Mouse (Mus musculus): ENCODE measurements around the gene Tjp3. TPM values are rescaled to one million over a fixed set of nuclear protein-coding genes. Genes with fewer than 3 reads are reported as not detected.

Gene Tjp3
- polyA plus RNA-seq, 1 experiment from 2014 or later = 47.0 TPM

DNA sequence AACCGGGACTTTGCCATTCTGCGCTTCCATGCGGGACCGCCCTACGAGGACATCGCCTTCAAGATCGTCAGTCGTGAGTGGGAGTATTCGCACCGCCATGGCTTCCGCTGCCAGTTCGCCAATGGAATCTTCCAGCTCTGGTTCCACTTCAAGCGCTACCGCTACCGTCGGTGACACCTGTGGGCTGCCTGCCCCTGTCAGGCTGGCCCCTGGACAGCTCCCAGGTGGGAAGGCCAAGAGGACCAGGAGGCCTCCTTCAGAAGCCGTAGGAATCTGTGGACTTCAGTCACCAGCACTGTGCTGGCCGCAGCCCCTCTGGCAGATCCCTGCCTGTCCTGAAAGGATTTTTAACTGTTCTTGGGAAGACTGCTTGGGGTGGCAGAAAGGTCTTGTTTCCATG is 34.4 kb upstream of the Tjp3 start:
- peaks cover 51% of the 10 kb centered on the region for H3K36me3 ChIP-seq
- no peak for ATAC-seq
- H3K4me1 ChIP-seq (replicated peaks) = peaks cover 44% of the 10 kb centered on the region
- 93% methylated on average over 18 of the region's 18 CpGs for WGBS
- H3K27me3 ChIP-seq (replicated peaks) = no peaks in the 10 kb centered on the region
- H3K27ac ChIP-seq = no peak overlapping the region
- H3K9me3 ChIP-seq = no peaks in the 10 kb centered on the region
- no peak overlapping the region for H3K9ac ChIP-seq
- H3K4me2 ChIP-seq (replicated peaks) = no peak overlapping the region
- no peak overlapping the region for H3K4me3 ChIP-seq (replicated peaks)

DNA sequence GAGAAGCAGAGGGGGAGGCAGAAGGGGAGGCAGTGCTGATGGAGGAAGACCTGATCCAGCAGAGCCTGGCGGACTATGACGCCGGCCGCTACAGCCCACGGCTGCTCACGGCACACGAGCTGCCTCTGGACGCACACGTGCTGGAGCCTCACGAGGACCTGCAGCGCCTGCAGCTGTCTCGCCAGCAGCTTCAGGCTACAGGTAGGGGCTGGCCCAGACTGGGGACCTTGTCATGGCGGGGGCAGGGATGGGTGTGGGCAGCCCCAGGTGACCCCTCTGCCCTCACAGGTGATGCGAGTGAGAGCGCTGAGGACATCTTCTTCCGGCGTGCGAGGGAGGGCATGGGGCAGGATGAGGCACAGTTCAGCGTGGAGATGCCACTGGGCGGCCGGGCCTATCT is 33.8 kb upstream of the Tjp3 start:
- Histone ChIP-seq H3K4me1 (replicated peaks) (peaks cover 39% of the 10 kb centered on the region), H3K27ac (no peak overlapping the region), H3K27me3 (replicated peaks) (no peaks in the 10 kb centered on the region), H3K36me3 (peaks cover 51% of the 10 kb centered on the region), H3K4me2 (replicated peaks) (no peak overlapping the region), H3K9ac (no peak overlapping the region), H3K4me3 (replicated peaks) (no peak overlapping the region), H3K9me3 (no peaks in the 10 kb centered on the region)
- WGBS = 95% methylated on average over 21 of the region's 21 CpGs
- ATAC-seq = no peak

DNA sequence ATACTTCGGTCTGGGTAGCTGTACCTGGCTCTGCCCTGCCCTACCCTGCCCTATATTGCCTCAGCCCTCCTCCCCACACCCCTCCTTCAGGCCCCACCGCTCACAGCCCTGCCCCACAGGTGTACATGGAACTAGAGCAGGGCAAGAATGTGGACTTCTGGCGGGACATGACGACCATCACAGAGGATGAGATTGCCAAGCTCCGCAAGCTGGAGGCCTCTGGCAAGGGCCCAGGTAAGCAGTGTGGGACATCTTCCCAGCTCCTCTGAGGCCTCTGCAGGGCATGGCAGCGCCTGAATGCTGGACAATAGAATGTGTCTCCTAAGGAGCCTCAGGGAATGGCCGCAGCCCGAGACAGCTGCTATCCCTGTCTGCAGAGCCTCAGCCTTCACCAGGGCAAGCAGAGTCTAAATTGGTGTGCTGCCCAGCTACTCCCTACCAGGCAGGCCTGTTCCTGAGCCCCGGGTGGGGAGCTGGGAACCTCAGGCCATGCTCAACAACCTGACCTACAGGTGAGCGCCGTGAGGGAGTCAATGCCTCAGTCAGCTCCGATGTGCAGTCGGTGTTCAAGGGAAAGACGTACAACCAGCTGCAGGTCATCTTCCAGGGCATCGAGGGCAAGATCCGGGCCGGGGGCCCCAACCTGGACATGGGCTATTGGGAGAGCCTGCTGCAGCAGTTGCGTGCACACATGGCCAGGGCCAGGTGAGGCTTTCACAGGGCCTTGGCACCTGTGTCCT is 32.6 kb upstream of the Tjp3 start:
- no peak overlapping the region for H3K9ac ChIP-seq
- H3K36me3 ChIP-seq = peaks cover 51% of the 10 kb centered on the region
- WGBS = 95% methylated on average over 18 of the region's 18 CpGs
- peaks cover 36% of the 10 kb centered on the region for H3K4me1 ChIP-seq (replicated peaks)
- no peak overlapping the region for H3K4me2 ChIP-seq (replicated peaks)
- no peak for ATAC-seq
- no peaks in the 10 kb centered on the region for H3K27me3 ChIP-seq (replicated peaks)
- H3K9me3 ChIP-seq = no peaks in the 10 kb centered on the region
- no peak overlapping the region for H3K27ac ChIP-seq
- no peak overlapping the region for H3K4me3 ChIP-seq (replicated peaks)

DNA sequence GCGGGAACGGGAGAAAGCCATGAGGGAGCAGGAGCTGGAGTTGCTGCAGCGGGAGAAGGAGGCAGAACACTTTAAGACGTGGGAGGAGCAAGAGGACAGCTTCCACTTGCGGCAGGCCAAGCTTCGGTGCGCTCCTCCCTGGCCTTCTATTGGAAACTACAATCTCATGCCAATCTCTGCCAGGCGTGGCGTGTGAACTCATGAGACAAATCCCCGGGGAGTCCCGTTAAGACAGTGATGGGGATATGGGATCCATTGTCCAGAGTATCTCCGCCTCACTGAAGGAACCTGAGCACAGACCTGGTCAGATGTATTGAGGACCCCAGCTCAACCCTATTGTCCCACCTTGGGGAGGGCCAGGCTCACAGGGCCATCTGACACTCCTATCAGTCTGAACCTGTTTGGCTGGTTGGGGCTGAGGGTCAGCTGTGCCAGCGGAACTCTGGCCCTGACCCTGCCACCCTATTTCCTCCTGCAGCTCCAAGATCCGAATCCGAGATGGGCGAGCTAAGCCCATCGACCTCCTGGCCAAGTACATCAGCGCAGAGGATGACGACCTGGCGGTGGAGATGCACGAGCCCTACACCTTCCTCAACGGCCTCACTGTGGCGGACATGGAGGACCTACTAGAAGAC is 31.9 kb upstream of the Tjp3 start:
- 90% methylated on average over 23 of the region's 23 CpGs for WGBS
- Histone ChIP-seq H3K27me3 (replicated peaks) (no peaks in the 10 kb centered on the region), H3K27ac (no peak overlapping the region), H3K4me3 (replicated peaks) (no peak overlapping the region), H3K9me3 (no peaks in the 10 kb centered on the region), H3K4me2 (replicated peaks) (no peak overlapping the region), H3K4me1 (replicated peaks) (peaks cover 36% of the 10 kb centered on the region), H3K9ac (no peak overlapping the region), H3K36me3 (peaks cover 51% of the 10 kb centered on the region)
- no peak for ATAC-seq

DNA sequence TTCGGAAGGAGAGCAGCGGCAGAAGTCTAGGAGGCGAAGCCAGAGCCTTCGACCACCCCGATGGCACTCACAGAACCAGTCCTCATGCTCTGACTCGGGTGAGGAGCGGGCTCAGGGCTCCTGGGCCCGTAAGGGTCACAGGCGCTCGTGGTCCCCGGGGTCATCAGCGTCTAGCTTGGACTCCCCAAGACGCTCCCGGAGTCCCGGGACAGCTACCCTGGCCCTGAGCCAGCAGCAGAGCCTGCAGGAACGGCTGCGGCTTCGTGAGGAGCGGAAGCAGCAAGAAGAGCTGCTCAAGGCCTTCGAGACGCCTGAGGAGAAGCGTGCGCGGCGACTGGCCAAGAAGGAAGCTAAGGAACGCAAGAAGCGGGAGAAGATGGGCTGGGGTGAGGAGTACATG is 31.1 kb upstream of the Tjp3 start:
- ATAC-seq = no peak
- WGBS = 90% methylated on average over 27 of the region's 27 CpGs
- no peaks in the 10 kb centered on the region for H3K27me3 ChIP-seq (replicated peaks)
- H3K4me1 ChIP-seq (replicated peaks) = peaks cover 33% of the 10 kb centered on the region
- H3K9me3 ChIP-seq = no peaks in the 10 kb centered on the region
- H3K27ac ChIP-seq = no peak overlapping the region
- peak overlapping the region; percentile 66 for H3K4me2 ChIP-seq (replicated peaks)
- peaks cover 51% of the 10 kb centered on the region for H3K36me3 ChIP-seq
- peak overlapping the region; percentile 84; the same call in 1 of the 2 replicates for H3K4me3 ChIP-seq (replicated peaks)
- peak overlapping the region; percentile 6; the same call in 1 of the 2 replicates for H3K9ac ChIP-seq

DNA sequence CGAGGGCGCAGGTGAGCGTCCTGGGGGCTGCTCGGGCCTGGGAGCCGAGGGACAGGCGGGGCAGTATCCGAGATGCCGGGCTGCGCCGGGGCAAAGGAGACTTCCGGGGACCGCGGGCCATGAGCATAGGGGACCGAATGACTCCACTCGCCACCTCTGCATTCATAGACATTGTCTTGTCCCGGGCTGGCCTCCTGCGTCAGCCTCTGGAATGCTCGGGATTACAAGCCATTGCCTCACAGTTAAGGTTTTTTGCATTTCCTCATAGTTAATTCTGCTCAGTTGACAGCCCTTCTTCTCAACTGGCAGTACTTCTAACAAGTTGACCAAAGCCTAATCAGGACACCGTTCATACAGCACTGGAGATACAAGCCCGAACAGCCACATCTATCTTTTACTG is 30.1 kb upstream of the Tjp3 start:
- H3K27me3 ChIP-seq (replicated peaks) = no peaks in the 10 kb centered on the region
- ATAC-seq = peak; percentile 0; the same call in 1 of the 2 replicates
- H3K36me3 ChIP-seq = peaks cover 42% of the 10 kb centered on the region
- H3K9me3 ChIP-seq = no peaks in the 10 kb centered on the region
- peak overlapping the region; percentile 66 for H3K4me2 ChIP-seq (replicated peaks)
- H3K4me3 ChIP-seq (replicated peaks) = peak overlapping the region; percentile 84
- WGBS = 2% methylated on average over 20 of the region's 20 CpGs
- H3K4me1 ChIP-seq (replicated peaks) = peaks cover 42% of the 10 kb centered on the region
- H3K9ac ChIP-seq = peak overlapping the region; percentile 71
- H3K27ac ChIP-seq = peak overlapping the region; percentile 78

DNA sequence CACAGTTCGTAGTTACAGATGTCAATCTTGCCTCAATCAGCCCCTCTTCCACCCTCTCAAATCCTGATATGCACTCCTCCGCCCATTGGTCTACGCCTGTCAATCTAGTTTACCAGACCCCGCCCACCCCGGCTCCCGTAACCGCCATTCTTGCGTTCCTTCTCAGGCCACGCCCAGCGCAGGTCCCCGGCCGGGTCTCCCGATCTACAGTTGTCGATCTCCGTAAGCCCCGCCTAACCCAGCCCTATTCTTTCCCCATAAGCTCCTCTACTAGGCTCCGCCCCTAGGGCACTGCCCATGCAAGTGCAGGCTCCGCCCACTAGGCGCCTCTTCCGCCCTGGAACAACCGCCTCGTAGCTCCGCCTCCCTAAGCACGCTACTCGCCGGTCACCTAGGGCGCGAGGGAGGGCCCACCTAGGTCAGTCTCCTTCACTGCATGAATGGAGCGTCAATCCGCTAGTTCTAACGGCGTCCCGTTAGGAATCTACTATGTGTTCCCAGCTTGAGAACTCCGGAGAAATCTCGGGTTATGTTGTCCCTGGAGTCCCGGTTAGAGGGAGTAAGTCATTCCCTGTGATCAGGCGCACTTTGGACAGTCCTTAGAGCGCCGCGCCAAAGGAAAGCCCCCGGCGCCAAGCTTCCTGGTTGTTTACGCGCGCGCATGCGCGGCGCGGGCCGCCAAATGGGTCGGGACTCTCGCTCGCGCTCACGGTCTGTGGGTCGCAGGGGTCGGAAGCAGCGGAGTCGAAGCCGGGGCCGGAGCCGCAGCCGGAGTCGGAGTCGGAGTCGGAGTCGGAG is 29.4 kb upstream of the Tjp3 start, which contains the start of gene Cactin:
Cactin (plus strand) TSS at position 554 of the 798 bp plus-strand sequence.
- peak; percentile 92 for ATAC-seq
- H3K4me2 ChIP-seq (replicated peaks) = peak within 1 kb of the TSS; percentile 66
- peaks cover 47% of the 10 kb centered on the region for H3K4me1 ChIP-seq (replicated peaks)
- no peaks in the 10 kb centered on the region for H3K9me3 ChIP-seq
- H3K9ac ChIP-seq = peak within 1 kb of the TSS; percentile 71
- H3K4me3 ChIP-seq (replicated peaks) = peak within 1 kb of the TSS; percentile 84
- H3K36me3 ChIP-seq = peaks cover 41% of the 10 kb centered on the region
- no peaks in the 10 kb centered on the region for H3K27me3 ChIP-seq (replicated peaks)
- under 1% methylated on average over 68 of the region's 68 CpGs for WGBS
- H3K27ac ChIP-seq = peak within 1 kb of the TSS; percentile 84

DNA sequence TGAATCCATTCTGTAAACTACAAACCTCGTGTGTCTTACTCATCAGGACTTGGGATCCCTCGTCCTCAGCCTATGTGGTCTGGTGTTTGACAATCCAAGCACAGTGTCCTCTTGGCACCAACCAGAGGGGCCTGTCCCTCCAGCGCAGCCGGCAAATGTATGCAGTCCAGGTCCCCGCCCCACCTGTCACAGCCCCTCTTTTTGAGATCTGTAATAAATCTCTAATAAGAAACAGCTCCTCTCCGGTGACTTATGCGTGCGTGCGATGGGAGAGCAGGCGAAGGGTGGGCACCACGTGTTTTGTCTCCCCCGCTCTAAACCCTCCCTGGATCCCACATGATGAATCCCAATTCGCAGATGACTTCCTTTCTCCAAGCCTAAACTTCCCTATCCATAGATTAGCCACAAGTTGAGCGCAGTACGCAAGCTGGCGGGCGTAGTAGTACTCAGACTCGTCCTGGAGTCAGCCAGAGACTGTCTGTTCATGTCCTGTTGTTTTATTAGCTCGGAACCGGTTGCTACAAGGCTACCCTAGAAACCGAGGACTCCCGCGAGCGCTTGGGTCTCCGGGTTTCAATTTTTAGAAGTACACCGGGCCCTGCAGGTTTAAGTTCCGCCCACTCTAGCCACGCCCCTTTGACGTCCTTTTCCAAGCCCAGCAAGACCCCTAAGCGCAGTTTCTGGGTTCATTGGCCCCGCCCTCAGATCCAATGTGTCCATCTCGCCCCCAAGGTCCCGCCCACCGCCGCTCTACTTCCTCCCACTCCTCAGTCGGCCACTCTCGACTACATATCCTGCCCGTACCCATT is 28.6 kb upstream of the Tjp3 start:
- under 1% methylated on average over 38 of the region's 38 CpGs for WGBS
- ATAC-seq = no peak
- no peaks in the 10 kb centered on the region for H3K9me3 ChIP-seq
- peak overlapping the region; percentile 84 for H3K27ac ChIP-seq
- H3K4me3 ChIP-seq (replicated peaks) = peak overlapping the region; percentile 84
- peaks cover 47% of the 10 kb centered on the region for H3K4me1 ChIP-seq (replicated peaks)
- H3K36me3 ChIP-seq = peaks cover 40% of the 10 kb centered on the region
- peak overlapping the region; percentile 52 for H3K9ac ChIP-seq
- no peaks in the 10 kb centered on the region for H3K27me3 ChIP-seq (replicated peaks)
- peak overlapping the region; percentile 66 for H3K4me2 ChIP-seq (replicated peaks)

DNA sequence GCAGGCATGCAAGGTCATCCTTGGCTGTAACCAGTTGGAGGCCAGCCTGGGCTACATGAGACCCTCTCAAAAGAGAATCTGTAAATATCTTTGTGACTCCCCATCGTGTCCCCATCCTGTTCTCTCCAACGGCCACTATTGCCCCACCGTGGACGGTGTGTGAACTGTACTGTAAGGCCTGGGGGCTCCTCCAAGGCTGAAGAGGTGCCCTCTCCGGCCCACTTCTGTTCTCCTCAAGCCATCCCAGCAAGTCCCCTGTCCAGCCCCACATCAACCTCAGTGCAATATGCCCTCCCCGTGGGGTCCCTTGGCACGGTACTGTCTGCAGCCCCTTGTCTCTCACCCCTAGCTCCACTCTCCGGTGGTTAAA is 27.9 kb upstream of the Tjp3 start:
- no peak for ATAC-seq
- Histone ChIP-seq H3K36me3 (peaks cover 38% of the 10 kb centered on the region), H3K27me3 (replicated peaks) (no peaks in the 10 kb centered on the region), H3K4me1 (replicated peaks) (peaks cover 47% of the 10 kb centered on the region), H3K27ac (peak overlapping the region; percentile 84; the same call in 1 of the 2 replicates), H3K9ac (peak overlapping the region; percentile 52), H3K4me3 (replicated peaks) (peak overlapping the region; percentile 84), H3K4me2 (replicated peaks) (peak overlapping the region; percentile 66), H3K9me3 (no peaks in the 10 kb centered on the region)
- WGBS = 37% methylated on average over 8 of the region's 8 CpGs

DNA sequence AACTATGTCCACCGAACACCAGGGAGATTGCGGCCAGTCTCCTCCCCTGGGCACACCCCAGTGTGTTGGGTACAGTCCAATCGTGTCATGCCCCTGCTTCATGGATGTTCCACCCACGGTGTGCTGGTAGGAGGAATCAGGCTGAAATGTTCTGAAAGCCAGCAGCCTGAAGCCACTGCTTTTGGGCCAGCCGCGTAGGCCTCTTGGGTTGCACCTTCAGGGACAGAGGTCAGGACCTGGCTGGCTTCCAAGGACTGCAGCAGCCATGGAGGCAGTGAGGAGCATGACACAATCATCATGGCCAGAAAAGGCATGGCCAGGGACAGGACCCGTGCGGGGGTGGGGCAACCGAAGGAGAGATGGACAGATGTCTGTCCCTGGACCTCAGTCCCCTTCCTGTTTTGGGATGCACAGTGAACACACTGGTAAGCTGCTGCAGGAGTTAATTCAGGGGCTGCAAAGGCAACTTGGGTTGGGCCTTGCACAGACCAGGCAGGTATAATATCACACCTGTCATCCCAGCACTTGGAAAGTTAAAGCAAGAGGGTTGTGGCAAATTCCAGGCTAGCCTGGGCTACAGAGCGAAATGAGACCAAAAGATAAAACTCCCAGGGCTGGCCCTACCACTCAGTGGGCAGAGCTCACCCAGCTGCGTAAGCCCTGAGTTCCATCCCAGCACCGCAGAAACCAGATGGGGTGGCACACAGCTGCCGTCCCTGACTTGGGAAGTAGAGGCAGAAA is 27.4 kb upstream of the Tjp3 start:
- peaks cover 38% of the 10 kb centered on the region for H3K36me3 ChIP-seq
- H3K27ac ChIP-seq = no peak overlapping the region

DNA sequence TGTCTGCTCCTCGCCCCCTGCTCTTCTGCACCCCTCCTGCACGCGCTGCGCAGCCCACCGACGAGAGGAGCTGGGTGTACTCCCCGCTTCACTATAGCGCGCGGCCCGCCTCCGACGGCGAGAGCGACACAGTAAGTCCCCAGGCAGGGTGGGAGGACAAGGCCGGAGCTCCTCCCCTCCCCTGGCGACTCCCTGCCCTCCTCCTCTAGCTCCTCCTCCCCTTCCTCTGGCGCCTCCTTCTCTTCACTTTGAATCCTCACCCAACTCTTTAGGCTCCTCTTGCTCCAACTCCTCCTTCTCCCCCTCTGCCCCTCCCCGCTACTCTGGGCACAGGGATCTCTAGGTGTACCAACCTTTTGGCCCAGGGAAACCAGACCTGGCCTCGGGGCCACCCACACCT is 25.9 kb upstream of the Tjp3 start:
- WGBS = 10% methylated on average over 20 of the region's 20 CpGs
- H3K4me2 ChIP-seq (replicated peaks) = peak overlapping the region; percentile 69
- peak overlapping the region; percentile 28 for H3K4me3 ChIP-seq (replicated peaks)
- peaks cover 40% of the 10 kb centered on the region for H3K4me1 ChIP-seq (replicated peaks)
- peak overlapping the region; percentile 62; the same call in 1 of the 2 replicates for H3K27ac ChIP-seq
- H3K9me3 ChIP-seq = no peaks in the 10 kb centered on the region
- peaks cover 36% of the 10 kb centered on the region for H3K36me3 ChIP-seq
- H3K27me3 ChIP-seq (replicated peaks) = no peaks in the 10 kb centered on the region
- H3K9ac ChIP-seq = peak overlapping the region; percentile 43
- peak; percentile 13; the same call in 1 of the 2 replicates for ATAC-seq

More for the DNA sequence above, 27.4 kb upstream of the Tjp3 start:
- H3K4me2 ChIP-seq (replicated peaks) = peak overlapping the region; percentile 66
- H3K4me3 ChIP-seq (replicated peaks) = no peak overlapping the region
- 93% methylated on average over 13 of the region's 13 CpGs for WGBS
- no peaks in the 10 kb centered on the region for H3K9me3 ChIP-seq
- H3K9ac ChIP-seq = peak overlapping the region; percentile 52; the same call in 1 of the 2 replicates
- H3K27me3 ChIP-seq (replicated peaks) = no peaks in the 10 kb centered on the region
- no peak for ATAC-seq
- peaks cover 47% of the 10 kb centered on the region for H3K4me1 ChIP-seq (replicated peaks)
